Mouse (Mus musculus) E14TG2a.4 (cell line): ENCODE data around the gene Eef1akmt4.
A peak's percentile ranks its signal among the peaks of the same experiment; 100 is the strongest.

Experiments used
- H3K27me3 ChIP-seq: 2 replicates; pipeline ENCODE4 v1.6.1; 2014; ENCODE audit warnings: low read length, control low read depth; ENCODE audit not compliant: insufficient read depth
- H3K36me3 ChIP-seq: 2 replicates; pipeline ENCODE4 v1.6.1; 2014; ENCODE audit warnings: low read length, control low read depth; ENCODE audit not compliant: insufficient read depth
- H3K4me1 ChIP-seq: replicated peaks from 2 replicates; pipeline ENCODE4 v1.6.1; 2014; ENCODE audit warnings: low read depth, low read length, control low read depth
- H3K4me3 ChIP-seq: replicated peaks from 2 replicates; pipeline ENCODE4 v1.5.1; 2014; ENCODE audit warnings: mild to moderate bottlenecking, low read length
- H3K9me3 ChIP-seq: 2 replicates; pipeline ENCODE4 v1.6.1; 2014; ENCODE audit warnings: low read length, control low read depth
- CTCF ChIP-seq: conservative IDR thresholded peaks from 2 replicates; pipeline ENCODE4 v1.5.1; 2014; ENCODE audit warnings: low read length
- NANOG ChIP-seq: IDR thresholded peaks from 2 replicates; pipeline ENCODE4 v1.6.1; 2014; ENCODE audit warnings: borderline replicate concordance, low read length, mixed read lengths
- POU5F1 ChIP-seq: IDR thresholded peaks from 2 replicates; pipeline ENCODE4 v1.6.1; 2014; ENCODE audit warnings: low read length, borderline replicate concordance

Eef1akmt4 gene

GRCm38 (mm10) chr16:20621191-20621990 is 10.0 kb downstream of the Eef1akmt4 start, which contains the start of gene Camk2n2:
Gene Camk2n2, minus strand, starts transcription at chr16:20621287.
- Histone ChIP-seq H3K4me3 (peak within 1 kb of the TSS; percentile 89), H3K36me3 (peaks cover 22% of the 10 kb centered on the region), H3K4me1 (peaks cover 34% of the 10 kb centered on the region), H3K9me3 (no peaks in the 10 kb centered on the region), H3K27me3 (peaks cover 58% of the 10 kb centered on the region)
- TF ChIP-seq CTCF: no peak
- no peak for TF ChIP-seq POU5F1
- no peak for TF ChIP-seq NANOG

GRCm38 (mm10) chr16:20621991-20622685 is 10.7 kb downstream of the Eef1akmt4 start:
- Histone ChIP-seq H3K27me3 (peaks cover 60% of the 10 kb centered on the region), H3K4me1 (peaks cover 38% of the 10 kb centered on the region), H3K9me3 (no peaks in the 10 kb centered on the region), H3K4me3 (peak overlapping the region; percentile 89), H3K36me3 (peaks cover 18% of the 10 kb centered on the region)
- TF ChIP-seq NANOG: no peak

GRCm38 (mm10) chr16:20623211-20623610 is 11.8 kb downstream of the Eef1akmt4 start:
- peaks cover 38% of the 10 kb centered on the region for H3K4me1 ChIP-seq
- H3K27me3 ChIP-seq: peaks cover 56% of the 10 kb centered on the region
- TF ChIP-seq POU5F1 (no peak), NANOG (no peak)
- H3K36me3 ChIP-seq: peaks cover 8% of the 10 kb centered on the region
- no peaks in the 10 kb centered on the region for H3K9me3 ChIP-seq
- 0 out of 2 replicates have a peak overlapping the region, but pooled peaks have one; percentile 89 for H3K4me3 ChIP-seq

GRCm38 (mm10) chr16:20628871-20629391 is 17.5 kb downstream of the Eef1akmt4 start:
- Histone ChIP-seq H3K36me3 (peaks cover 21% of the 10 kb centered on the region), H3K4me1 (peaks cover 21% of the 10 kb centered on the region), H3K9me3 (no peaks in the 10 kb centered on the region), H3K27me3 (peaks cover 38% of the 10 kb centered on the region), H3K4me3 (no peak overlapping the region)
- TF ChIP-seq POU5F1 (no peak), CTCF (no peak), NANOG (no peak)

- TF ChIP-seq POU5F1 (no peak), NANOG (no peak), CTCF (no peak)
- Histone ChIP-seq H3K27me3 (peaks cover 35% of the 10 kb centered on the region), H3K4me1 (peaks cover 28% of the 10 kb centered on the region), H3K9me3 (no peaks in the 10 kb centered on the region), H3K36me3 (peaks cover 21% of the 10 kb centered on the region), H3K4me3 (peak within 1 kb of the TSS; percentile 80)
Observed at GRCm38 (mm10) chr16:20629731-20630634, 18.6 kb downstream of the Eef1akmt4 start, which contains the start of gene Ece2. Gene Ece2, plus strand, starts transcription at chr16:20629828.

- H3K36me3 ChIP-seq: peaks cover 20% of the 10 kb centered on the region
- no peaks in the 10 kb centered on the region for H3K27me3 ChIP-seq
- H3K9me3 ChIP-seq: no peaks in the 10 kb centered on the region
- peaks cover 12% of the 10 kb centered on the region; the same call in 1 of the 2 replicates for H3K4me1 ChIP-seq
- H3K4me3 ChIP-seq: no peak overlapping the region
- TF ChIP-seq NANOG (no peak), POU5F1 (no peak)
Observed at GRCm38 (mm10) chr16:20637410-20637809, 26.0 kb downstream of the Eef1akmt4 start.

GRCm38 (mm10) chr16:20638367-20638766 is 27.0 kb downstream of the Eef1akmt4 start:
- TF ChIP-seq NANOG (no peak), CTCF (no peak)
- H3K36me3 ChIP-seq: peaks cover 16% of the 10 kb centered on the region; the same call in 1 of the 2 replicates
- no peaks in the 10 kb centered on the region for H3K27me3 ChIP-seq
- H3K4me1 ChIP-seq: peaks cover 12% of the 10 kb centered on the region; the same call in 1 of the 2 replicates
- H3K4me3 ChIP-seq: no peak overlapping the region
- H3K9me3 ChIP-seq: no peaks in the 10 kb centered on the region

- Histone ChIP-seq H3K36me3 (peaks cover 24% of the 10 kb centered on the region), H3K27me3 (no peaks in the 10 kb centered on the region), H3K4me1 (0 out of 2 replicates have a peak, but pooled peaks cover 5% of the 10 kb centered on the region), H3K4me3 (no peak overlapping the region), H3K9me3 (no peaks in the 10 kb centered on the region)
- TF ChIP-seq CTCF (peak; percentile 52), NANOG (no peak)
Observed at GRCm38 (mm10) chr16:20642161-20642560, 30.8 kb downstream of the Eef1akmt4 start.
